Mouse (Mus musculus) large intestine, adult 2 months (tissue): ENCODE results near the gene Nvl. TPM values are rescaled to one million over a fixed set of nuclear protein-coding genes. Genes with fewer than 3 reads are reported as not detected.

ENCODE experiments used
- DNase-seq: peaks from one replicate; pipeline ENCODE4 v3.0.0-alpha.2; 2012; ENCODE audit warnings: low read depth, low spot score
- WGBS: fragments of 180-500 bp; shearing (Covaris S2); methylation state at CpG from one replicate; pipeline ENCODE4 v1.1.7; 2018; 5-methylcytosine and 5-hydroxymethylcytosine counted together
- polyA plus RNA-seq: library from polyadenylated mRNA; depleted of rRNA; stranded (reverse); fragments of >200 nt; gene quantifications from 2 replicates; pipeline ENCODE4 v1.2.3, GENCODE M21; 2012; rRNA removed

Nvl gene
- polyA plus RNA-seq, 1 experiment, result 5.1 TPM

DNA sequence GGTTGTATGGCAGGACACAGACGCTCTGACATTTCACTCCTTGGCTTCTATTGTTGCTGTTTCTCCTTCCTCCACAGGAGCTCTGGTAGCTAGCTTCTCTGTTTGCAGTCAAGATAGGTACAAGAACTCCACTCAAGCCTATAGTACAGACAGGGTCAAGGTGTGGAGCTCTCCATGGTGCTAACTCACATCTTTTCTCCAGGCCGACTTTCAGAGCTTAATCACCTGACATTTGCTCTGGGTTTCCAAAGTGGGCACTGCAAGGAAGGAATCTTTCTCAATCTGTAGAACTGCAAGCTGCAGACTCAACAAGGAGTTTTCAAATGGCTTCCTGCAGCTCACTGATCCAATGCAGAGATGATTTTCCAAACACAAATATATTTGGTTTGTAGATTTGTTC lies 60.0 kb downstream of the Nvl start:
- no peak for DNase-seq
- WGBS, result 45% methylated on average over 2 of the region's 2 CpGs

DNA sequence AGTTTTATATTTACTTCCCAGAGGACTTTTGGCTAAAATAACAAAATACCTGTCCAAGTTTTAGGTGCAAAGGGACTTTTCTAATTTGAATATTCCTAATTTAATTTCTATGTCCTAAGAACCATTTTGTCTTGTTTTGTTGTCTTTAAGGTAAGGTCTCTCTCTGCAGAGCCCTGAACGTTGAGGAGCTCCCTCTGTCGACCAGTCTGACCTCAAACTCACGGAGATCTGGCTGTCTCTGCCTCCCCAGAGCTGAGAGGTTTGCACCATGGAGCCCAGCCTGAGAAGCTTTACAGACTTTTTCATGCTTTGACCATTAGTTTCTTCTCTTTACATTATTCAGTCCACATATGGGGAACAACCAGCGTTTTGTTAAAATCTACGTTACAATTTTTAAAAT lies 70.9 kb downstream of the Nvl start:
- WGBS, result 39% methylated on average over 5 of the region's 5 CpGs
- DNase-seq, result no peak

GRCm38 (mm10) chr1:181069671-181070070 lies 74.3 kb downstream of the Nvl start:
- no peak for DNase-seq
- 60% methylated on average over 11 of the region's 11 CpGs for WGBS

DNA sequence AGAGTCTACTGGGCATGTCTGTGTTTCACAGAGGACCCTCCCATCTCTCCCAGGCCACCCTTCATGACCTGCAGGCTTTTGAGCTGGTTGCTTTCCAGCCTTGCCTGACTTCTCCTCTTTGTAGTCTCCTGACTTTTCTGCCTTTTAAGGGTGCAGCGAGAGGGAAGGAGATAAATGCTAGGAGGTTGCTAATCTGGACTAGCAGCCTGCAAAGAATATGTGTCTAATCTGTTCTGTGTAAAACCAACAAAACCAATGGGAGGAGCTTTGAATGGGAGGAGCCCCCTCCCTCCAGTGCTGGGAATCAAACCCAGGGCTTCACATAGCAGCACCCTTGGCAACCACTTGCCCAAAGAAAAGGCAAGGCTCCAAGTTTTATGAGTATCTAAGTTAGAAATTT lies 75.7 kb downstream of the Nvl start:
- DNase-seq, result no peak
- 63% methylated on average over 1 of the region's 1 CpGs for WGBS

DNA sequence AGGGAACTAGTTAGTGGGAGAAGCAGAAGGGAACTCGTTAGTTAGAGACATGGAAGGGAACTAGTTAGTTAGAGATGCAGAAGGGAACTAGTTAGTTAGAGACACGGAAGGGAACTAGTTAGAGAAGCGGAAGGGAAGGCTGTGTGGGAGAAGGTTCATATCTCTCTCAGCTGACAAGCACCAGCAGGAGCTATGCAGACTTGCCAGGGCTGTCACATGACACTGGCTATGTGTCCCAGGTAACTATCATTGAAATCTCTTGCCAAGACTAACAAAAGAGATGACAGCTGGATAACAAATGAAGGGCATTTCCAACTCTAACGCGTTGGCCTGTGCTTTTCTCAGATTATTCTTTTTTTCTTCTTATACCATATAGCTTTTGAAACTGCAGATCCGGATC lies 79.4 kb downstream of the Nvl start:
- peak; percentile 42 for DNase-seq
- WGBS, result 52% methylated on average over 6 of the region's 6 CpGs

DNA sequence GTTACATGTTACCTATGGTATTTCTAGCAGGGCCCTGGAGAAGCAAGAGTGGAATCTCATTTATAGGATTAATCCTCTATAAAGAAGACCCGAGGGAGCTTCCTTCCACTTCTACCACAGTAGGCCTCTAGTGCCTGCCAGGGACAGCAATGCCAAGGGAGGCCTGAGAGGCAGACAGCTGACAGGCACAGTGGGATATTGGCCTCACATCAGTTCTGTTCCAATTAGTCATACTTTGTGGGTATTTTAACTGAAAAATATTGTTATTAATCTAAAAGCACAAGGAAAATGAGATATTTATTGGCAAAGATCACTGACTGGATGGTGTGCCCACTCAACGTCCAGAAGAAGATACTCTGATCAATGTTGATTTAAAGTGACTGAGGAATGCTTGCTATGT lies 80.0 kb downstream of the Nvl start:
- 65% methylated on average over 2 of the region's 2 CpGs for WGBS

GRCm38 (mm10) chr1:181061784-181062485 lies 82.1 kb downstream of the Nvl start:
- WGBS, result 58% methylated on average over 3 of the region's 3 CpGs
- no peak for DNase-seq

More for the DNA sequence above, 80.0 kb downstream of the Nvl start:
- DNase-seq, result no peak

DNA sequence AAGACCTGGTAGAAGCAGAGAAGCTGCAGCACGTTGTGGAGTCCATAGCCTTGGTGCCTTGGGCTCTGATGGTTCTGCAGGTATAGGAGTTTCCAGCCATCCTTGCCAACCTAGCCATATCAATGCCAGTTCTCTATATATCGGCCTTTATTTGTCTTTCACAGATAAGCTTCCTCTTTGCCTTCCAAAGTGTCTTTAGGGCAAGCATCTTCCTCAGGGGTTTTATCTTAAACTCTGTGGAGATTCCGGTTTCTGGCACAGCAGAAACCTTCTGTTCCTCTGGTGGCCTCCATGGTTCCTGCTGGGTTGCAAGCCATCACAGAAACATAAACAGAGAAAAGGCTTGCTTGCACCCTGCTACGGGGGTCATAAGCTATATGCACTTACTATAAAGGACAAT lies 91.1 kb downstream of the Nvl start:
- 76% methylated on average over 4 of the region's 4 CpGs for WGBS
- no peak for DNase-seq

DNA sequence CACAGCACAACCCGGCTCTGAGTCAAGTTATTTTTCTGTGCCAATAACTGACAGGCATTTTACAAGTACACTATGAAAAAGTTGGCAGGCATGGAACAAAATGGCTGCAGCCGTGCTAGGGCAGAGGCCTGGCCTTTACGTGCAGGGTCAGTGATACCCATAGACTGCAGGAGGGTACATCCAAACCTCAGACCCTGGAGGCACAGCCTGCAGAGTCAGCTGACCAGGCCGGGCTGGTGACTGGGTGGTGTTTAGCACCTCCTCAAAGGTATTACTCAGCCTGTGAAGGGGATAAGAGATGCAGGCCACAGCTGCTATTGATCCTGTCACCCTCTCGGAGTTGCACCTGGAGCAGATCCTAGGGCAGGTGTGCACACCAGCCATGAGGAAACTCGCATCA lies 93.1 kb downstream of the Nvl start, which contains the start of gene 9130409I23Rik:
Gene 9130409I23Rik (plus strand): TSS at position 301 of the 400 bp plus-strand sequence.
- 60% methylated on average over 6 of the region's 6 CpGs for whole genome bisulfite sequencing
- DNase-seq, result no peak

GRCm38 (mm10) chr1:181049328-181049842 lies 94.6 kb downstream of the Nvl start:
- no peak for DNase-seq

- 51% methylated on average over 1 of the region's 1 CpGs for WGBS
- no peak for DNase-seq
These were observed 96.5 kb downstream of the Nvl start for GRCm38 (mm10) chr1:181047520-181047919.

GRCm38 (mm10) chr1:181039652-181040051 lies 104.4 kb downstream of the Nvl start:
- WGBS, result 22% methylated on average over 4 of the region's 4 CpGs
- DNase-seq, result no peak

DNA sequence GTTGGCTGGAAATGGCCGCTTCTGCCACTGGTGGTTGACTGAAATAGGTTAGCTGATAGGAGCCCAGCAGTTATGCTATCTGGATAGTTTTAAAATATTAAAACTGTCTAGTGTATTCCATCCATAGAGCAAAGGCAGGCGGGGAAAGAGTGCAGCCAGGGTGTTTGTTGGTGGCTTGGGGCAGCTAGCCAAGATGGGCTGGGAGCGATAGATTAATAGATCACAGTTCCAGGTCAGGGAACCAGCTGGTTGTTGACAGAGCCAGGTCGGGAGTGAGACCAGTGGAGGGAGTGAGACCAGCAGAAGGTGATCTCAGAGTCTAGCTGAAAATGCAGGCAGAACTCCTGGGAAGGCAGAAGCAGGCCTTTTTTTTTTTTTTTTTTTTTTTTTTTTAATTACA lies 106.4 kb downstream of the Nvl start:
- no peak for DNase-seq
- 43% methylated on average over 4 of the region's 4 CpGs for WGBS

Other genes with a start within 250 kb of the Nvl start
- gene Pycr2, start 239.9 kb downstream of the Nvl start, polyA plus RNA-seq, result 31.1 and 35.0 TPM in 2 replicates
- 4.6 and 7.0 TPM in 2 replicates for gene Lefty1, start 209.2 kb downstream of the Nvl start, polyA plus RNA-seq
- gene Tmem63a, start 201.9 kb downstream of the Nvl start, polyA plus RNA-seq, result 35.5 and 36.9 TPM in 2 replicates
- 15.5 and 16.1 TPM in 2 replicates for gene Ephx1, start 123.3 kb downstream of the Nvl start, polyA plus RNA-seq
- gene 9130409I23Rik, start 93.0 kb downstream of the Nvl start, polyA plus RNA-seq, result not detected in 2 replicates
- gene Cnih4, start 489 bp upstream of the Nvl start, polyA plus RNA-seq, result 27.3 and 32.1 TPM in 2 replicates
- gene Wdr26, start 67.8 kb upstream of the Nvl start, polyA plus RNA-seq, result 16.0 and 25.6 TPM in 2 replicates
- not detected in 2 replicates for gene Cnih3, start 208.4 kb upstream of the Nvl start, polyA plus RNA-seq